Mouse (Mus musculus) liver, adult 2 months (tissue): Measurements from ENCODE around the gene Sntb2.

ENCODE experiments used
- CTCF ChIP-seq: fragments of 200-500 bp; IDR thresholded peaks from 2 replicates; pipeline ENCODE4 v1.5.1; 2011; ENCODE audit warnings: low read depth, low read length, control low read depth
- POLR2A ChIP-seq: fragments of 200-500 bp; IDR thresholded peaks from 2 replicates; pipeline ENCODE4 v1.6.1; 2011; ENCODE audit warnings: low read length, control low read depth; ENCODE audit not compliant: insufficient read depth; ENCODE audit errors: extremely low read depth

- TF ChIP-seq CTCF (no peak), POLR2A (no peak)
Measured at GRCm38 (mm10) chr8:106959626-106960025, 24.1 kb downstream of the Sntb2 start.
